In the genomic region with DNA sequence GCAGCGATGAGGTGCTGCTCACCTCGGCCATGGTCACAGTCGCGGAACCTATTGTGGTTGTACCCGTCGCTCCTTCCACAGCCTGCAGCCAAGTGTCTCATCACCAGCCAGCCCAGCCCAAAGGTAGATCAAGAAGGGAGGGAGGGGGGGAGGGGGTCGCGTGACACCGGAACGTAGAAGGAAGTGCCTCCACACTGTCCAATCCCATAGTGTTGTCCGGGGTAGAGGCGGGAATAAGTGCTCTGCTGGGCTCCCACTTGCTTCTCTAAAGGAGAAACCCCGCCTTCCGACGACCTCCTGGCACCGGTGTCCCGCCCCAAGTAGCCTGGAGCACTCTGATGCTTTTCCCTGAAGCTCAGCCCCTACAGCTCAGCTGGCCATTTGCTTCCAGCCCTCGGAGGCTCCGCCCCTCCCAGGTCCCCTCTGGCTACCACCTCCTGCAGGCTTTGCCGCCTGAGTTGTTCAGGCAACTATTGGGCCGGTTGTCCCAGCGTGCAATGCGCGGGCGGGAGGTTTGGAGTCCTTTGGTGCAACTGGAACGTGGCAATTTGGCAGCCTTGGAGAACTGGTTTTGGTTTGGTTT, we compare ENCODE assay signal across 8 mouse cellular contexts. TPM values are rescaled to one million over a fixed set of nuclear protein-coding genes. Genes with fewer than 3 reads are reported as not detected.
DNase-seq lines count a peak whose midpoint lies in the region; ATAC-seq and TF ChIP-seq lines count a peak whose summit lies in the region.

A gene (minus strand): TSS at position 183 of the 583 bp plus-strand sequence.
A gene (plus strand): TSS at position 400 of the 583 bp plus-strand sequence.

- no peaks in the 10 kb centered on the region for H3K9me3 ChIP-seq in megakaryocyte, embryonic 14.5 days

- TF ChIP-seq CTCF in gastrocnemius, adult 2 months (IDR thresholded peaks at IDR 0.05) = no peak

- ATAC-seq in common myeloid progenitor, adult 5-6 weeks (replicated peaks; ENCODE audit: low read depth, poor library complexity, severe bottlenecking) = peak; percentile 99

- H3K36me3 ChIP-seq in megakaryocyte, embryonic 14.5 days (replicated peaks; ENCODE audit: low read length) = peaks cover 8% of the 10 kb centered on the region

- intact Hi-C loops in gastrocnemius, adult 2 months (cut with DNase I) = no loop called here

- DNase-seq in ZHBTc4 (ENCODE audit: low read depth, low spot score) = peak; percentile 97
- peak; percentile 94 for DNase-seq in gastrocnemius, adult 2 months
- DNase-seq in hindlimb bud, embryonic 11.5 days (ENCODE audit: extremely low spot score, low read depth, low spot score) = peak; percentile 44
- DNase-seq in left cerebral cortex, adult 8-10 months (ENCODE audit: low spot score in 2 of 2) = peak; percentile 51 to 92
- DNase-seq in right cerebral cortex, postnatal 10 days (ENCODE audit: low spot score in 2 of 2) = peak; percentile 88 to 93
- peak; percentile 56 for DNase-seq in urinary bladder, postnatal 25 days (ENCODE audit: low spot score)

- peaks cover 6% of the 10 kb centered on the region for H3K27me3 ChIP-seq in megakaryocyte, embryonic 14.5 days (replicated peaks)

- peak within 1 kb of the TSS; percentile 87 for H3K27ac ChIP-seq in gastrocnemius, adult 2 months

- H3K4me3 ChIP-seq in gastrocnemius, adult 2 months = peak within 1 kb of the TSS; percentile 86
- H3K4me3 ChIP-seq in megakaryocyte, embryonic 14.5 days (replicated peaks) = peak within 1 kb of the TSS; percentile 96

- peaks cover 5% of the 10 kb centered on the region; the same call in 1 of the 2 replicates for H3K4me1 ChIP-seq in megakaryocyte, embryonic 14.5 days

RNA-seq across cellular contexts. Expression of the first gene that starts in this region (rescaled TPM):
- 10.2 and 15.4 TPM in 2 replicates for total RNA-seq in common myeloid progenitor, adult 5-6 weeks (2017)
- 1 to 10 TPM; 7.3 to 8.1 TPM for total RNA-seq in gastrocnemius, adult 2 months (2021)
- total RNA-seq in left cerebral cortex, adult 8-10 months (2022) = 10 to 100 TPM; 21.3 to 22.5 (median 21.6) TPM
- 0.09 TPM in 1 of 2 replicates, not detected in the other for polyA plus RNA-seq in megakaryocyte, embryonic 14.5 days (2012; ENCODE audit: insufficient read depth, low replicate concordance)

RNA-seq across cellular contexts. Expression of the second gene that starts in this region (rescaled TPM):
- total RNA-seq in common myeloid progenitor, adult 5-6 weeks (2017) = 11.8 and 12.4 TPM in 2 replicates
- under 1 TPM; 0.45 to 0.54 TPM for total RNA-seq in gastrocnemius, adult 2 months (2021)
- total RNA-seq in left cerebral cortex, adult 8-10 months (2022) = 1 to 10 TPM; 1.5 to 2.3 (median 2.2) TPM
- not detected in 2 replicates for polyA plus RNA-seq in megakaryocyte, embryonic 14.5 days (2012; ENCODE audit: insufficient read depth, low replicate concordance)

Comparison
In these comparisons a context has a peak if more than half of its experiments do, and no peak if none do; other contexts are left out.
1. Peak in every context shown above with its lines: DNase-seq, ATAC-seq, H3K4me3 ChIP-seq and H3K27ac ChIP-seq.
2. DNase-seq: peak in every context shown above with its lines; median percentile 97 in ZHBTc4; 94 in gastrocnemius, adult 2 months; 90 in right cerebral cortex, postnatal 10 days; 72 in left cerebral cortex, adult 8-10 months; 56 in urinary bladder, postnatal 25 days; 44 in hindlimb bud, embryonic 11.5 days.